Mouse (Mus musculus) lung, postnatal 36 days (tissue): ENCODE measurements around the gene Lman1l.
A peak's percentile ranks its signal among the peaks of the same experiment; 100 is the strongest.

Source experiments
- DNase-seq: peaks from one replicate; pipeline ENCODE4 v3.0.0; 2022; ENCODE audit warnings: mixed read lengths

The Lman1l gene

DNA sequence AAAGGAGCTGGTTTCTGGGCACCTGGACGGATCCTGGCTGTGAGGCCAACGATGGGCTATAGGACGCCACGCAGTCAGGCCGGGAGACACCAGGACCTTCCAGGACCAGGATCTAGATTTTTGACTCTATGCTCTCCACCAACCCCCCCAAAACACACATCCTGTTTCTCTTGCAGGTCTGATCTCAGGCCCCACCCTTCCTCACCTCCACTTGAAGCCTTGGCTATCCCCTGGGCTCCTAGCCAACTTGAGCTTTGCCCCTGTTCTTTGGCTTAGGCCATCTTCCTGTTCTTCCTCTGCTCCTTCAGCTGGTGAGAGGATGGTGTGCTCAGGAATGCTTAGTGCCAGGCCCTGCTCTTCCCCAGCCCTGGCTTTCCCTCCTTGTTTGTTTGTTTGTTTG, at the start of gene Lman1l:
TSS of gene Lman1l (minus strand) at position 101 of the 400 bp plus-strand sequence.
- no peak for DNase-seq

DNA sequence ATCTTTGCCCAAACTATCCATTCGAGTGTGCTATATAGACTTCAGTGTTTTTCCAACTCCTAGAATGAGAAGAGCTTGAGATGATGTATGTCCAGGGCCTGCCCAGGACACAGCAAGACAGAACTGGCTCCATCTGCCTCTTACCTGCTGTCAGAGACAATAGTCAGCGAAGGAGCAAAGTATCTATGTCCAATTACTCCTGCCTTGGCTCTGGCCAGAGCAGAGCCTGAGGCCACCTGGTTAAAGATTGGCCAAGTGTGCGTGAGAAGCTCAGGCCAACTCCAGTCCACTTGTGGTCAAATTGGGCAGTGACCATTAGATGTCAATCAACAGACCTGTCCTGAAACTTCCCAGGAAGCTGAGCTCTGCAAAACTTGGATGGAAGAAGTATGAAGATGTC, 49.0 kb upstream of the Lman1l start:
- no peak for DNase-seq

DNA sequence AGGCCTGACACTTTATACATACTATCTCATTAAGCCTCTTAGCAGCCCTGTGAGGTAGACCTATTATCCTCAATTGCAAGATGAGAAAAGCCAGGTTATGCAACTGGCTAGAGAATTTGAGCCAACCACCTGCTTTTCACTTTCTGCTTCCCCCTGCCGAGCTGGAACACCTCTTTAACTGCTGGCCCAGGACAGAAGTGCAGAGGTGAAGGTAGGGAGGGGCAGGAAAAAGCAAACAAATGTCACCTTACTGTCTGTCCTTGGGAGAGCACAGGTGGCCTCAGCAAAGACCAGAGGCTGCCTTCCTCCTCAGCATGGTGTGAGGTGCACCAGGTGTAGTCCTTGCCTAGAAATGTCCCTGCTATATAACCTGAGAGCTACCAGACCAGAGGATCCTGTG, 47.7 kb upstream of the Lman1l start:
- DNase-seq = no peak

DNA sequence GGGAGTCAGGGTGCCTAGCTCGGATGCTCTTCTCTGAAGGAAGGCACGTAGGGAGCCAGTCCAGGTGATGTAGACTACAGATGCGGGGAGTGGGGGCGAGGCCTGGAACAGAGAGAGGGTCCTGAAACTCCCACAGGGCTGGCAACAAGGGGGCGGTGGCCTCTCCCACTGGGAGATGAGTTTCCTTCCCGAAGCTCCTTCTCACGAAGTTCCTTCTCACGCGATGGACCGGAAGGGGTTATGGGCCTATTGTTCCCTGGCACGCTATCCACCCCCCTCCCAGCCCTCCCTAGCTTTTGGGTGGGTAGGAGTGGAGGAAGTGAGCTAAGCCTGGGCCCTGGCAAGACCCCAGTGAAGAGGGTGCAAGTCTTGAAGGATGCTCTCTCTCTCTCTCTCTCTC, 47.2 kb upstream of the Lman1l start:
- DNase-seq = peak; percentile 77

DNA sequence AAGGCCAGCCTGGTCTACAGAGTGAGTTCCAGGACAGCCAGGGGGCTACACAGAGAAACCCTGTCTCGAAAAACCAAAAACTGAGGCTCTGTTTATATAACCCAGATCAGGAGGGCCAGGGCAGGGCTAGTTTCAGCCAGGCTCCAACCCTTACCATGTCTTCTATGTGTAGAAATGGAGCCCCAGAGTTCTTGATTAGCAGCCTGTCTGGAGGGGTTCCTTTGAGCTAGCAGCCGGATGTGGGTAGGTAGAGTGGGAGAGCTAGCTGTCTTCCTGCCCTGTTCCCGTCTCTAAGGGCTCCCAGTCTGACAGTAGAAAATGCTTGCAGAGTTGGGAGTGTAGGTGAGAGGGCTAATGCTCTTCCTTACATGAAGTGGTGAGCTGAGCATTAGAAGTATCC, 46.6 kb upstream of the Lman1l start:
- DNase-seq = no peak

DNA sequence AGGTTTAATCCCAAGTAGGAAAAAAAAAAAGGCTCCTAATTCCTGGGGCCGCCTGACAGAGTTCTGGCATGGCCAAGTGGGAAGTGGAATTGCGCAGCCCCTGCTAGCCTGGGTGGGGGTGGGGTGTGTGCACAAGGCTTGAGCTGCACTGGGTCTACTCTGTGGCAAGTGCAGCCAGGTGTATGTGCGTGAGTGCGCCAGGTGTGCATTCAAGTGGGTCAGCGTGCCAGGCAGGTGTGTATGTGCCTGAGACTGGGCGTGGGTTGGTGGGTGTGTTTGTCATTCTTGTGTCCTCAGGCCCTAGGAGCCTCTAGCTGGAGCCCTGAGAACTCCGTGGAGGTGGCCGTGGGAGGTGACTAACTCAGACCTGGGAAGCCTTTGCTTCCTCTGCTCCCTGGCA, 46.0 kb upstream of the Lman1l start:
- DNase-seq = peak; percentile 33

DNA sequence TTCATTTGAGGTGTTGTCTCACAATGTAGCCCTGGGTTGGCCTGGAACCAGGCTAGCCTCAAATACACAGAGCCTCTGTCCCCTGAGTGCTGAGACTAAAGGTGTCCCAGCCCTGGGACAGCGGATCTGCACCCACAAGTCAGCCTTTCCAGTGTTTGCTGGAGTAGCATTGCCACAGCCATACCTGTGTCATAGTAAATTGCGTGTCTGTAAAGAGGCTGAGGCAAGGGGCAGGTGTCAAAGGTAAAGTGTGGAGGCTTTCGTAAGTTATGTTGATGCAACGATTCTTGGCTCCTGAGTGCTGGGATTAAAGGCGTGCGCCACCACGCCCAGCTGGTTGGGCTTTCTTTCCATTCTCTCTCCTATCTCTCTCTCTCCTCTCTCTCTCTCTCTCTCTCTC, 44.0 kb upstream of the Lman1l start:
- no peak for DNase-seq

GRCm38 (mm10) chr9:57661552-57661951, 41.0 kb upstream of the Lman1l start:
- no peak for DNase-seq

DNA sequence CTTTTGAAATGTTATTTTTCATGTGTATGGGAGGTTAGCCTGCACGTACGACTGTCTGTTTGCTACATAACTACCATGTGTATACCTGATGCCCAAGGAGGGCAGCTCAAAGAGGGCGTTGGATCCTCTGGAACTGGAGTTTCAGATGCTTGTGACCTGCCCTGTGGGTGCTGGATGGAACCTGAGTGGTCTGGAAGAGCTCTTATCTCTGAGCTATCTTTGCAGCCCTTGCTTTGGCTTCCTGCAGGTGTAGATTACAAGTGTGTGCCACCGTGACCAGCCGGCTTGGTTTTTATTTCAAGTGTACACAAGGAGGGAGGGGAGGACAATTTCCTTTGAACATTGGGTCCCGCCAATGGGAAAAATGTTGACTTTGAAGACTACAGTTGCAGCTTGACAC, 39.9 kb upstream of the Lman1l start:
- DNase-seq = no peak

GRCm38 (mm10) chr9:57659774-57660173, 39.2 kb upstream of the Lman1l start:
- peak; percentile 89 for DNase-seq

GRCm38 (mm10) chr9:57658970-57659369, 38.4 kb upstream of the Lman1l start:
- DNase-seq = no peak

- DNase-seq = no peak
These were observed 37.3 kb upstream of the Lman1l start for GRCm38 (mm10) chr9:57657843-57658242.

DNA sequence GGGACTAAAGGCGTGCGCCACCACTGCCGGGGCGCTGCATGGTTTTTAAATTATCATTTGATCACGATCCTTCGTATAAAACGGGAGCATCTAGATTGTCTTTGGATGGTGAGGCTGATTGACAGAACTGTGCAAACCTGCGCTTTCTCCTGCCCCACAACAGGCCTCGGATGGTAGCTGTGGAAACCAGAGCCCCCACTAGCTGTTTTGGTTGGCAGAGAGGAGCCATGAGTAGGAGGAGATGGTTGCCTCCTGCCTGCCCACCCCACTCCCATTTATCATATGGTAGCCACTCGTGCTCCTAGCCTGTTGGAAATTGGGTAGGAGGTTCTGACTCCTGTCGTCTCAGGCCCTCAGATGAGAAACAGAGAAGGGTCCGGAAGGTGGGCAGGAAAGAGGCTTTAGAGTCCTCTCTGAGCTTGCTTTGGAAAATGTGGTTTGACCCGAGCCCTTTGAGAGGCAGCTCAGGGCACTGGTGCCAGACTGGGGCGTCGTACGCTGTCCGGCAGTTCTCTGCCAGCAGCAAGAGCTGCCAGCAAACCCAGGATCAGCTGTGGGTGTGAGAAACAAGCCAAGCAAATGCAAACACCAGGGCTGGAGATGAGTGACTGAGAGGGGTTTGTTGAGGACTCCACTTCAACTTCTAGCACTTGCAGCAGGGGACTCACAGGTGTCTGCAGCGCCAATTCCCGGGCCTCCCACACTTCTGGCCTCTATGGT, 36.2 kb upstream of the Lman1l start:
- no peak for DNase-seq

DNA sequence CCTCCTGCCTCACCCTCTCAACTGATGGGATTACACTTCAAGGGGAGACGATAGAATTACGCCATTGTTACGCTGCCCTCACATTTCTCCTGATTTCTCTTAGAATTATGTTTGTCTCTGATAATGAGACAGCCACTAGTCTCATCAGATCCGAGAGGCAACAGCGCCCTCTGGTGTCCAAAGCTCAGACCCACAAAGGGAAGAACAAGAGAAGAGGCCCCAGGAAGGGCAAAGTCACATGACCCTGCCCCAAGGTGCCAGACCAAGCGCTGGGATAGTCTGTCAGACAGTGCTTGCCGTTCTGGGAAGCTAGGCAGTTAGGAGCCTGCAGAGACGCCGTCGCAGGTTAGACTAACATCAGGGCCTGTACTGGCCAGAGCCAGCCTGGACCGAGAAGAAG, 35.2 kb upstream of the Lman1l start:
- DNase-seq = peak; percentile 97

DNA sequence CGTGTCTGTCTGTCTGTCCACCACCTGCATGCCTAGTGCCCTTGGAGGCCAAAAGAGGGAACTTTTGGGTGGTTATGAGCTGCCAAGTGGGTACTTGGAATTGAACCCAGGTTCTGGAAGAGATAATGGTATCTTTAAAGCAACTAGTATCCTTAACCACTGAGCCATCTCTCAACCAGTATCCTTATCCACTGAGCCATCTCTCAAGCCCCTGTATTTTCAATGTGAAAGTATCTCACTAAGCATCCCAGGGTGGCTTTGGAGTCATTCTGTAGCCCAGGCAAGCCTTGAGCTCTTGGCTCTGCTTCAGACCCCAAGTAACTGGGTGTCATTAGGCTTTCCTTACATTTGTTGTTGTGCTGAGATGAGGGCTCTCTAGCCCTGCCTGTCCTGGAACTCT, 34.4 kb upstream of the Lman1l start:
- DNase-seq = no peak

DNA sequence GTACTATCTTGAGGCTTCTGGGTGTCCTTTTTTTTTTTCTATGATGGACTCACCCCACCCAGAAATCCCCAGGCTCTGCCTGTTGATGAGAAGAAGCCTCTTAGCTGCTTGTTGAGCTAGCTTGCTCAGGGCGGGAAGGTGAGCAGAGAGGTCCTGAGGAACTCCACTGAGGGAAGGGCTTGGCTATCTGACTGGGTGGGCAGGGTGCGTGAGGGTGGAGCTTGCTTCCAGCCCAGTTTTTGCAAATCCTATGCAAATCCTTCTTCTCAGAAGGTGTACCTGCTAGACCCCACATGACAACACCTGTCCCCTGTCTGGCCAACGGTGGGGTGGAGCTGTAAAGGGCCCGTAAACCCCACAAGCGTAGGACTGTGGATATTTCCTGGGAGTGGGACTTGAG, 32.7 kb upstream of the Lman1l start, which contains the start of gene Csk:
TSS of gene Csk (minus strand) at position 349 of the 400 bp plus-strand sequence.
- no peak for DNase-seq

GRCm38 (mm10) chr9:57652855-57653254, 32.3 kb upstream of the Lman1l start:
- no peak for DNase-seq

- no peak for DNase-seq
These were observed 31.8 kb upstream of the Lman1l start for GRCm38 (mm10) chr9:57652351-57652750.

GRCm38 (mm10) chr9:57650786-57651311, 30.3 kb upstream of the Lman1l start:
- DNase-seq = peak; percentile 65

DNA sequence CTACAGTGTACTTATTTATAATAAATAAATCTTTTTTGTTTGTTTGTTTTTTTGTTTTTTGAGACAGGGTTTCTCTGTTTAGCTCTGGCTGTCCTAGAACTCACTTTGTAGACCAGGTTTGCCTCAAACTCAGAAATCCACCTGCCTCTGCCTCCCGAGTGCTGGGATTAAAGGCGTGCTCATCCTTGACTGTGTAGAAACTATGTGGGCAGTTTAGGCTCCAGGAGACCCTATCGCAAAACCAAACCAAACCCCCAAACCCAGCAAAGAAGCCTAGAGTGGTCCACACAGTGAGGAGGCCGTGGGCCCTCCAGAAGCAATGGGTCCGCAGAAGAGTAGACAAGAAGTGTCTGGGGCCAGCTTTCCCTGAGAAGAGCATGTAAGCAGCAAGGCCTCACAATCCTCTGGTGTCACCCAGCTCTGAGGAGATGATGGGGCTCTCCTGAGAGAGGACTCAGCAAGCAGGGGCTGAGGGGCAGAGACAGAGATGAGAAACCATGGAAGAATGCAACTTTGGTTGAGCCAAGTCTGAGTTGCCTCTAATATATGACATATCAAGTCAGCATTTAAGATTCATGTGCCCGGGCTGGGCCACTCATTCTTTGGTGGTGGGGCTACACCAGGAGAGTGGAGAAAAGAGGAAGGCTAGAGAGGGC, 29.7 kb upstream of the Lman1l start:
- DNase-seq = no peak

DNA sequence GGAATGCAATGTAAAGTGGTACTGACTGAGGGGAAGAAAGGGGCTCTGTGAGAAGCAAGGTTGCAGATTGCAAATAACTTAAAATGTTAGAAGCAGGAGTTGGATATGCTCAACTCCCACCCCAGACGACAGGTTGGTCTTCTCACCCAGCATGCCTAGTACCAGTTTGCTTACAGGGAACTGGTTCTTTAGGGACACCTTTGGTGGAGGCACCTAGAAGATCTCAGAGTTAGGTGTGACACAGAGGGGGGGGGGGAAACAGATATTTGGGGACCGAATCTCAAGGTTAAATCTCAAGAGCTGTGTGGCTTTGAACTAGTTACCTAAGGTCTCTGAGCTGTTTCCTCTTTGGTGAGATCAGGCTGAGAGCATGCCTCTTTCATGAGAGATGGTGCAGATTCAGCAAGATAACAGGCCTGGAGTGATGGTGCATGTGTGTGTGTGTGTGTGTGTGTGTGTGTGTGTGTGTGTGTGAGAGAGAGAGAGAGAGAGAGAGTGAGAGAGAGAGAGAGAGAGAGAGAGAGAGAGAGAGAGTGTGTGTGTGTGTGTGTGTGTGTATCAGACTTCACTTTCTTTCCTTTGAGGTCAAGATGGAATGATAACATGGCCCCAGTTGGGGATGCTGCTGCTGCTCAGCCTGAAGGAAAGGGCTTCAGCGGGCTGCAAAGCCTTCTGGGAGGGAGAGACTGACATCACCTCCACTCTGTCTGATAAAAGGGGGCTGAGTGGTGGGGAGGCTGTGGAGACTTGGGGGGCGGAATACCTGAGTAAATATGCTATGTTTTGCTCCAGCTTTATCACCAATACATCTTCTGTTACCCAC, 26.9 kb upstream of the Lman1l start:
- DNase-seq = no peak

- DNase-seq = peak; percentile 67
These were observed 26.1 kb upstream of the Lman1l start for GRCm38 (mm10) chr9:57646551-57647103.
